Mouse (Mus musculus) heart, embryonic 10.5 days (tissue): ENCODE results near the gene Lama5. TPM values are rescaled to one million over a fixed set of nuclear protein-coding genes. Genes with fewer than 3 reads are reported as not detected.

Experiments
- DNase-seq: peaks from one replicate; pipeline ENCODE4 v3.0.0-alpha.2; 2017; ENCODE audit warnings: low spot score
- H3K27ac ChIP-seq: fragments of 300-500 bp; sonication (generic); 2 replicates; pipeline ENCODE4 v1.5.1; 2016; ENCODE audit warnings: mild to moderate bottlenecking
- H3K27me3 ChIP-seq: fragments of 300-500 bp; sonication (generic); 2 replicates; pipeline ENCODE4 v1.6.1; 2016; ENCODE audit warnings: mild to moderate bottlenecking; ENCODE audit not compliant: poor library complexity, insufficient read depth, severe bottlenecking
- H3K36me3 ChIP-seq: fragments of 300-500 bp; sonication (generic); 2 replicates; pipeline ENCODE4 v1.6.1; 2016; ENCODE audit warnings: mild to moderate bottlenecking, moderate library complexity
- H3K4me1 ChIP-seq: fragments of 300-500 bp; sonication (generic); 2 replicates; pipeline ENCODE4 v1.6.1; 2016; ENCODE audit warnings: mild to moderate bottlenecking
- H3K4me3 ChIP-seq: fragments of 300-500 bp; sonication (generic); 2 replicates; pipeline ENCODE4 v1.5.1; 2016; ENCODE audit warnings: mild to moderate bottlenecking, moderate library complexity
- H3K9me3 ChIP-seq: fragments of 300-500 bp; sonication (generic); 2 replicates; pipeline ENCODE4 v1.6.1; 2016; ENCODE audit warnings: mild to moderate bottlenecking, moderate library complexity
- WGBS: fragments of 180-500 bp; shearing (Covaris S2); methylation state at CpG from one replicate; pipeline ENCODE4 v1.1.7; 2016; 5-methylcytosine and 5-hydroxymethylcytosine counted together
- microRNA-seq: library from miRNA; unstranded; fragments of <30 nt; microRNA quantifications from one replicate; pipeline ENCODE4, GENCODE M21; 2017
- polyA plus RNA-seq: library from polyadenylated mRNA; unstranded; fragments of >200 nt; fragmentation: Nextera tagmentation; extraction: Ambion mirVana; gene quantifications from 2 replicates; pipeline ENCODE4 v1.2.1, GENCODE M21; 2016

The Lama5 gene
- polyA plus RNA-seq, 1 experiment from 2014 or later: 30.8 TPM

DNA sequence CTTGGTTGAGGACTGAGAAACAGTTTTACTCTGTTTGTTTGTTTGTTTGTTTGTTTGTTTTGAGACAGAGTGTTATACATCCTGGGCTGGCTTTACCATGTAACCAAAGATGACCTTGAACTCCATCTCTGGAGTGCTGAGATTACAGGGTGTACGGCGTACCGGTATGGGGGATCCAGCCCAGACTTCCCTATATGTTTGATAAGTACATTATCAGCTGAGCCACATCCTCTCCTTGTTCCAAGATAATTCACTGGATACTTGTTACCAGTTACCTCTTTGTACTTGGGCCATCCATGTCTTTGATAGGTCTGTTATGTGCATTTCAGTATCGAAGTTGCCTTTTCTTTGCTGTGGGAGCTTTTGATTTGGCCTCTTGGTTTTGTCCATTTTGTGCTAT, 92.4 kb downstream of the Lama5 start:
- Histone ChIP-seq H3K9me3 (no peaks in the 10 kb centered on the region), H3K4me1 (peaks cover 27% of the 10 kb centered on the region), H3K36me3 (peaks cover 6% of the 10 kb centered on the region; the same call in 1 of the 2 replicates), H3K27me3 (no peaks in the 10 kb centered on the region), H3K4me3 (no peak overlapping the region), H3K27ac (no peak overlapping the region; the same call in 1 of the 2 replicates)
- 62% methylated on average over 4 of the region's 4 CpGs for WGBS
- DNase-seq: no peak

DNA sequence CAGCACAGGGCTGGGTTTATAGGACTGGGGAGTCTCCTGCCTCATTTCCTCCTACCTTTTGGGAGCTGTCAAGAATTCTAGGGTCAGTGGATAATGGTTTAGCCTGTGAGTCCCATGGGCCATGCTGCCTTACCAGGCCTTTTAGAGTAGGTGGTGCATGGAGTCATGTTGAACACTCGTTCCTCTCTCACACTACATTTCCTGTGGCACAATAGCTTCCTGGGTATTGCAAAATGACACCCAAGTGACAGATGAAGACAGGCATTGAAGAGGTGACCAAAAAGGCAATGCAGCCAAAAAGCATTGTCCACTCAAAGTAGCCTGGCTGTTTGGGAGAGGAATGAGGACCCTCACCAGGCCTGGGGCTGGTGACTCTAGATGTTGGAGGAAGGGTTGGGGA, 98.0 kb downstream of the Lama5 start:
- no peak for DNase-seq

More for the DNA sequence above, 98.0 kb downstream of the Lama5 start:
- Histone ChIP-seq H3K36me3 (peaks cover 8% of the 10 kb centered on the region), H3K4me3 (no peak overlapping the region), H3K4me1 (peaks cover 28% of the 10 kb centered on the region), H3K27ac (no peak overlapping the region), H3K27me3 (no peaks in the 10 kb centered on the region), H3K9me3 (no peaks in the 10 kb centered on the region)
- WGBS: 66% methylated on average over 1 of the region's 1 CpGs

Small RNA genes lying within 50 kb of the gene (microRNA-seq; reads per million reads assigned to microRNA genes)
- gene Mir3091 (1.5 reads per million), gene Mir7005 (not detected)

Other genes starting within 250 kb of the Lama5 start
- gene Taf4, start 249.2 kb downstream of the Lama5 start, polyA plus RNA-seq: 2.2 and 3.2 TPM in 2 replicates
- 4.0 and 4.9 TPM in 2 replicates for gene Lsm14b, start 200.9 kb downstream of the Lama5 start, polyA plus RNA-seq
- gene Psma7, start 183.4 kb downstream of the Lama5 start, polyA plus RNA-seq: 567 and 701 TPM in 2 replicates
- 3.5 and 4.4 TPM in 2 replicates for gene Ss18l1, start 183.3 kb downstream of the Lama5 start, polyA plus RNA-seq
- gene Mtg2, start 155.3 kb downstream of the Lama5 start, polyA plus RNA-seq: 28.2 and 29.7 TPM in 2 replicates
- 0.10 TPM in 1 of 2 replicates, not detected in the other for gene Hrh3, start 121.4 kb downstream of the Lama5 start, polyA plus RNA-seq
- 29.7 and 38.0 TPM in 2 replicates for gene Osbpl2, start 106.6 kb downstream of the Lama5 start, polyA plus RNA-seq
- gene Adrm1, start 54.4 kb downstream of the Lama5 start, polyA plus RNA-seq: 202 and 240 TPM in 2 replicates
- gene Rps21, start 31.5 kb upstream of the Lama5 start, polyA plus RNA-seq: 332 and 360 TPM in 2 replicates
- 12.4 and 13.1 TPM in 2 replicates for gene Cables2, start 47.6 kb upstream of the Lama5 start, polyA plus RNA-seq
- 0.16 and 0.68 TPM in 2 replicates for gene Rbbp8nl, start 64.0 kb upstream of the Lama5 start, polyA plus RNA-seq
- gene Gata5, start 108.8 kb upstream of the Lama5 start, polyA plus RNA-seq: 34.7 and 41.3 TPM in 2 replicates
- gene Slco4a1, start 230.4 kb upstream of the Lama5 start, polyA plus RNA-seq: 0.59 and 0.60 TPM in 2 replicates